Mouse (Mus musculus): ENCODE data around the gene Gfra1.

Gene Gfra1

GRCm38 (mm10) chr19:58441785-58442184 lies 13.9 kb downstream of the Gfra1 start:
- no peak for DNase-seq (ENCODE audit: low spot score in 2 of 2)

- DNase-seq (ENCODE audit: low spot score in 2 of 2) = no peak
Measured at GRCm38 (mm10) chr19:58441246-58441645, 14.5 kb downstream of the Gfra1 start.

- DNase-seq (ENCODE audit: low spot score in 2 of 2) = no peak
Measured at GRCm38 (mm10) chr19:58438762-58439161, 16.9 kb downstream of the Gfra1 start.

- no peak for DNase-seq (ENCODE audit: low spot score in 2 of 2)
Measured at GRCm38 (mm10) chr19:58437441-58438071, 18.2 kb downstream of the Gfra1 start.

- DNase-seq (ENCODE audit: low spot score in 2 of 2) = no peak
Measured at GRCm38 (mm10) chr19:58436874-58437273, 18.8 kb downstream of the Gfra1 start.

- DNase-seq (ENCODE audit: low spot score in 2 of 2) = no peak
Measured at GRCm38 (mm10) chr19:58435877-58436276, 19.8 kb downstream of the Gfra1 start.

GRCm38 (mm10) chr19:58432840-58433239 lies 22.9 kb downstream of the Gfra1 start:
- no peak for DNase-seq (ENCODE audit: low spot score in 2 of 2)

GRCm38 (mm10) chr19:58428546-58428945 lies 27.2 kb downstream of the Gfra1 start:
- no peak for DNase-seq (ENCODE audit: low spot score in 2 of 2)

- no peak for DNase-seq (ENCODE audit: low spot score in 2 of 2)
Measured at GRCm38 (mm10) chr19:58427348-58427747, 28.4 kb downstream of the Gfra1 start.

- DNase-seq (ENCODE audit: low spot score in 2 of 2) = no peak
Measured at GRCm38 (mm10) chr19:58424928-58425327, 30.8 kb downstream of the Gfra1 start.

GRCm38 (mm10) chr19:58424179-58424578 lies 31.5 kb downstream of the Gfra1 start:
- DNase-seq (ENCODE audit: low spot score in 2 of 2) = no peak

GRCm38 (mm10) chr19:58422916-58423493 lies 32.7 kb downstream of the Gfra1 start:
- no peak for DNase-seq (ENCODE audit: low spot score in 2 of 2)

- DNase-seq (ENCODE audit: low spot score in 2 of 2) = no peak
Measured at GRCm38 (mm10) chr19:58419685-58420084, 36.0 kb downstream of the Gfra1 start.

GRCm38 (mm10) chr19:58419278-58419677 lies 36.4 kb downstream of the Gfra1 start:
- no peak for DNase-seq (ENCODE audit: low spot score in 2 of 2)

GRCm38 (mm10) chr19:58415173-58415572 lies 40.5 kb downstream of the Gfra1 start:
- no peak for DNase-seq (ENCODE audit: low spot score in 2 of 2)

GRCm38 (mm10) chr19:58414733-58415132 lies 41.0 kb downstream of the Gfra1 start:
- DNase-seq (ENCODE audit: low spot score in 2 of 2) = no peak

- peak in 1 of 2 experiments; percentile 33 for DNase-seq (ENCODE audit: low spot score in 2 of 2)
Measured at GRCm38 (mm10) chr19:58413290-58413689, 42.4 kb downstream of the Gfra1 start.

GRCm38 (mm10) chr19:58412811-58413210 lies 42.9 kb downstream of the Gfra1 start:
- no peak for DNase-seq (ENCODE audit: low spot score in 2 of 2)

GRCm38 (mm10) chr19:58406726-58407125 lies 49.0 kb downstream of the Gfra1 start:
- no peak for DNase-seq (ENCODE audit: low spot score in 2 of 2)

- DNase-seq (ENCODE audit: low spot score in 2 of 2) = no peak
Measured at GRCm38 (mm10) chr19:58400224-58400623, 55.5 kb downstream of the Gfra1 start.

- DNase-seq (ENCODE audit: low spot score in 2 of 2) = no peak
Measured at GRCm38 (mm10) chr19:58399166-58399565, 56.5 kb downstream of the Gfra1 start.

- DNase-seq (ENCODE audit: low spot score in 2 of 2) = no peak
Measured at GRCm38 (mm10) chr19:58396604-58396984, 59.1 kb downstream of the Gfra1 start.

GRCm38 (mm10) chr19:58395785-58396603 lies 59.7 kb downstream of the Gfra1 start:
- no peak for DNase-seq (ENCODE audit: low spot score in 2 of 2)
